Mouse (Mus musculus): ENCODE measurements around the gene Bod1l.

Bod1l gene

GRCm38 (mm10) chr5:41844147-41844529 is at the start of gene Bod1l:
Bod1l (minus strand) TSS chr5:41844315.
- DNase-seq (ENCODE audit: extremely low read depth, low read depth) = peak; percentile 95

DNA sequence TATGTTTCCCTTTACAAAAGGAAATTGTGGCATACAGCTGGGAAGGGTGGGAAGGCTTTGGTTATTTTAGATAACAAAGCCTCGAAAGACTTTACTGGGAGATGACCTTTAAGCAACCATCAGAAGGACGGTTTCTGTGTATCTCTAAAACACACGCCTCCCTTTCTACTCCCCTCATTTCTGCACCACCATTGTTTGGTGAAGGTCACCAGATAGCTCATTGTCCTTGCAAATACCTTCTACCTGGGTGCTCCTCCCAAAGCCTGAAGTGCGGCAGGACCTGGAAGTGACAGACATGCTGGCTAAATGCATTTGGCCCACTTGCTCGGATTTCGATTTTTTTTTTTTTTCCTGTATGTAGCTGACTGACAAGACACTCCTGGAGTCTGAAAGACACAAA is 49.2 kb upstream of the Bod1l start:
- peak; percentile 11 for DNase-seq (ENCODE audit: extremely low read depth, low read depth)

DNA sequence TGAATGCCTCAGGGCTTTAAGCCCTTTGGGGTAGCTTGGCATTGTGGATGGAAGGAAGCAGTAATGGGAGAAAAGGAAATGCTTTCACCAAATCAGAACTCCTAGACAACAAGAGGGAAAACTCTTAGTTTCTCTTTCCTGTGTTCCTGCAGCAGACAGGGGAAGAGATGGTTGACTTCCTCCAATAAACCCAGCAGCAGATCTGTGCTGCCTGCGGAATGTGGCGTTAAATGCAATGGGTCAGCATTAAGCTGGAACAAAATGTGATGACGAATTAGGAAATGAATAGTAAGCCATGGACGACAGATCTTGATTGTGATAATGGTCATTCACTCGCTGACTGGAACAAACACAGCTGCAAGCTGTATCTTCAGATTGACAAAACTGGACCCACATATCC is 46.8 kb upstream of the Bod1l start:
- DNase-seq (ENCODE audit: extremely low read depth, low read depth) = no peak

- DNase-seq (ENCODE audit: extremely low read depth, low read depth) = no peak
Measured at GRCm38 (mm10) chr5:41889245-41889849, 45.2 kb upstream of the Bod1l start.

- DNase-seq (ENCODE audit: extremely low read depth, low read depth) = no peak
Measured at GRCm38 (mm10) chr5:41888834-41889233, 44.7 kb upstream of the Bod1l start.

- peak; percentile 45 for DNase-seq (ENCODE audit: extremely low read depth, low read depth)
Measured at GRCm38 (mm10) chr5:41887738-41888137, 43.6 kb upstream of the Bod1l start.

DNA sequence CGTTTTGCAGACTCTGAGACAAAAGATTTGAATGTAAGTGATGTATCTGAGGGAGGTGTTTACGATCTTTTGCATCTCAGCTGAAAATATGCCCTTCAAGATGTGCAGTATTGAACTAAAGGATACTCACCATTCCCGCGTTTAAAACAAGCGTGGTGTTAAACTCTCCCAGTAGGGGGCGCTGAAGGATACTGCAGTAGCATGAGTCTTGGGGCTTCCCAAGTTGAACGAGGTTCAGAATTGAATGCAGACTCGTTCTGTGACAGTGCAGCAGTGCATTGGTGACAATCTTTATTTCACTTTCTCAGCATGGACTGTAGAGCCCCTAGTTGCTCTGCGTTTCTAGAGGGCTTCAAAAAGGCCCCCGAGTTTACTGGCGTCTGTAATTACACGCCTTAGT is 40.4 kb upstream of the Bod1l start:
- DNase-seq (ENCODE audit: extremely low read depth, low read depth) = peak; percentile 56

DNA sequence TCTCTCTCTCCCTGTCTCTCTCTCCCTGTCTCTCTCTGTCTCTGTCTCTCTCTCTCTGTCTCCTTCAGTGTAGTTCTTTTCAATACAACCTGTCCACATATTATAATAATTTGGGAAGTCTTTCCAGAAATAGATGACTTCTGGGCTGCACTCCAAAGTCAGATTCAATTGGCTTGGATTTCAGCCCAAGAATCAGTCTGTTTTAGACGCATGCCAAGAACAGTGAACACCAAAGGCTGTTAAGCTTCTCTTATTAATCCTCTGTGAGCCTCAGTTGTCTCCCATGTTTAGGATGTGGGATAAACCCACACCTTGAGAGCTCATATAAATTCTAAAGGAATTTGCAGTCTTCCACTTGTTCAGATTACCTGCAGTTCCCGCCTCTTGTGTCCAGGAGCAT is 27.0 kb upstream of the Bod1l start:
- no peak for DNase-seq (ENCODE audit: extremely low read depth, low read depth)

DNA sequence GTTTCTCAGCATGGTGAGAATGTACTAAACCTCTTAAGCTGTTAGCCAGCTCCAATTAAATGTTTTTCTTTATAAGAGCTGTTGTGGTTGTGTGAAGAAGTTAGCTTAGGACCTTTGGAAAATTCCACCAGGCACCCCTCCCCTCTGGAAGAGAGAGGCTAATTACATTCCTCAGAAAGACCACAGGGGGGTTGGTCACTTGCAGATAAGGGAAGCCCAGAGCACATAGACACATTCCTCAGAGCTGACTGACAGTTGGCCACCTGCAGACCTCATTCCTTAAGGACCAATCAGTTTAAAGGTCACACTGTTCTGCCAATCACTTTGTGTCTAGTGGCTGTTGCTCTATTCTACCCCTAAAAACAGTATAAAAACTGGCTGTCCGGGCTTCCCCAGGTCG is 11.7 kb upstream of the Bod1l start:
- no peak for DNase-seq (ENCODE audit: extremely low read depth, low read depth)

- DNase-seq (ENCODE audit: extremely low read depth, low read depth) = no peak
Measured at GRCm38 (mm10) chr5:41845558-41845937, 1.4 kb upstream of the Bod1l start.

- DNase-seq (ENCODE audit: extremely low read depth, low read depth) = peak; percentile 61
Measured at GRCm38 (mm10) chr5:41844820-41845557, 874 bp upstream of the Bod1l start.

DNA sequence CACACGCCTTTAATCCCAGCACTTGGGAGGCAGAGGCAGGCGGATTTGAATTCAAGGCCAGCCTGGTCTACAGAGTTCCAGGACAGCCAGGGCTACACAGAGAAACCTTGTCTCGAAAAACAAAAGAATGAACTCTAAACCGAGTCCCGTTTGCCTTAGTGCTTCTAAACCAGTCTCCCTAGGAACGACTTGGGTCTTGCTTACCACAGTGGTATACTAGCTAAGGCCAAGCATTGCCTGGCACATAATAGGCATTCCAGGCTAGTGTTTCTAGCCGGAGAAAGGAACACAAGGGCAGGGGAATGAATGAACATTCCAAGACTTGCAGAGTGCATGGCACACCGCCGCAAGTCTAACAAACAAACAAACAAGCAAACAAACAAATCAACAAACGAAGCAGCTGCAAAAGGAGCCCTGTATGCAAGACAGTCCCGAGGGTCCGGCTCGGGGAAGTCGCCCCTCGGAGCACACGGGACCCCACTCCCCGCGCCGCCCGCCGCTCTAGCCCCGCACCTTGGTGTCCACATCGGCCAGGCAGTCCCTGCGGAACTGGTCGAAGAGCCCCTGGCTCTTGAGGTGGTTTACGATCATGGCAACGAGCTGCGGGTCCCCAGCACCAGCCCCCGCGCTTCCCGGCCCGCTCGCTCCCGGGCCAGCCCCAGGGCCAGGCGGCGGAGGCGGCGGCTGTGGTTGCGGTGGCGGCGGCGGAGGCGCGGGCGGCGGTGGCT is 532 bp downstream of the Bod1l start:
- no peak for DNase-seq (ENCODE audit: extremely low read depth, low read depth)

- DNase-seq (ENCODE audit: extremely low read depth, low read depth) = peak; percentile 67
Measured at GRCm38 (mm10) chr5:41842681-41843080, 1.4 kb downstream of the Bod1l start.

- DNase-seq (ENCODE audit: extremely low read depth, low read depth) = no peak
Measured at GRCm38 (mm10) chr5:41841735-41842134, 2.4 kb downstream of the Bod1l start.

DNA sequence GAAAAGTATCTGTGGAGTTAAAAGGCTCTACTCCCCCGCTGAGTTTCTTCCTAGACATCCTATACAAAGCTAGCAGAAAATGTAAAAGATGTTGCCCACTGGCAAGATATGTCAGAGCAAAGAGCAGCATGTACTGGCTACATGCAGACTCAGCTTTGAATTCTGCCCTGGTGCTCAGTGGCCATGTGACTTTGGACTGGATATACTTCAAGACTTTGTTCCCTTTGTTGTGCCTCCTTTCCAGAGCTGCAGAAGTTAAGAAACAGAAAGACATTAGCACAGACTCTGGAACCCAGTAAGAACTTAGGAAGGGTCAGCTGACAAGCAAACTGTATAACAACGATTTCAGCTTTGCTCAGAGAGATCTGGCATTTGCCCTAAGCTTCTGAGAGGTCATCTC is 14.0 kb downstream of the Bod1l start:
- no peak for DNase-seq (ENCODE audit: extremely low read depth, low read depth)

DNA sequence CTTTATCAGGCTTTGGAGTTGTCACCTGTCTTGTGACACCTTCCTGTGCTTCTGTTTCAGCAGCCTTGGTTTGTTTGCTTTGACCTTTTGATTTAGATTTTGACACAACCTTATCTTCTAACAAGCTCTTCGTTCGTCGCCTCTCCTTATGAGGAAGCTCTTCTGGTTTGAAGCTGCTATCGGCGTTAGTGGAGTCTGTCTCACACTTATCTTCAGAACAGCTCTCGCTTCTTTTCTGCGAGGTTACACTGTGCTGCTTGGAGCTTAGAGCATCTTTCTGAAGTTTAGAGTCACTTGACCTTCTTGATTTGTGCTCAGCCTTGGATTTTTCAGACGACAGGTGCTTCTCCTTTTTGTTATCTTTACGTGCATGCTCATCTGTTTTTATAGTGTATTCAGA is 23.0 kb downstream of the Bod1l start:
- peak; percentile 49 for DNase-seq (ENCODE audit: extremely low read depth, low read depth)

DNA sequence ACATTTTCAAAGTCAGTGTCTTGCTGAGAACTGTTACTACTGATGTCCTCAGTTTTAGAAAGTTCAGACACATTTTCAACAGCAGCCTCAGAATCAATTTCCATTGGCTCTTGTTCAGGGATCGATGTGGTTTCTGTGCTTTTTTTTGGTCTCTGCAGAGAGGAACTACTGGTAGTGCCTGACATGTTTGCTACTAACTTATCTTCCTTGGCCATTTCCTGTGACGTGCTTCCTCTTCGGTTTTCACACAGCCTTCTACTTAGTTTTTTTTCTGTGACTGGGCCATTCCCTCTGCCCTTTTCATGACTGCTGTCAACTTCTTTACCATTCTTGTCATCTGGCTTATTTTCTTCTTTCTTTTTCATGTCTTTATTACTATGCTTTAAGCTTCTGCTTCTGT is 23.6 kb downstream of the Bod1l start:
- DNase-seq (ENCODE audit: extremely low read depth, low read depth) = peak; percentile 46

DNA sequence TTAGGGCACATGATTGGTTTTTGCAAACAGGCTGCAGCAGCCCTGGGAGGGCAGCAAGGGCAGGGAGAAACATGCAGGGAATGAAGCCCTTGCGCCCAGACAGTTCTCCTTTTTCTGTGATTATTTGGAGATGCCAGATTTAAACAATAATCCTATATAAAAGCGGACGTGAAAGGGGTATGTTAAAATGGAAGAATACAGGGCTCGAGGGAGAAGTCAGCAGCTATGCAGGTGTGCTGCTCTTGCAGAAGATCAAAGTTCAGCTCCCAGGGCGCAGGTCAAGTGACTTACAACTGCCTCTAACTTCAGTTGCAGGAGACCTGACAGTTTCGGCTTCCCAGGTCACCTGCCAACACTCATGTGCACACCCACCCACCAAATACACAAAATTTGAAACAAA is 31.6 kb downstream of the Bod1l start:
- DNase-seq (ENCODE audit: extremely low read depth, low read depth) = no peak

DNA sequence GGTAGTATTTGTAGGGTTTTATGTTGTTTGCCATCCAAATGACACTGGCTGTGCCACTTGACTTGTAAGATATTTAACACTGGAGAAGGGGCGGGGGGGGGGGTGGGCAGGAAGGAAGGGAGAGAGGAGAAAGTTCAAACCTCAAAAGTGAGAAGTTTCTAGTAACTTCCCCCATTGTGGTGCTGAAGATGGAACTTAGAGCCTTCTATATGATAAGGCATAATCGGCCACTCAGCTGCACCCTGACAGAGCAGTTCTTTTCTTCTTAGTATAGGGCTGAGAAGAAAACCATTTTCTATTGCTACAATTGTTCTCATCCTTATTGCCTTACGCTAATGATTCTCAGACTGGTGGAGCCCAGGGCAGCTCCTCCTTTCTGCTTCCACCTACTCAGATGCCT is 32.8 kb downstream of the Bod1l start:
- DNase-seq (ENCODE audit: extremely low read depth, low read depth) = peak; percentile 48

DNA sequence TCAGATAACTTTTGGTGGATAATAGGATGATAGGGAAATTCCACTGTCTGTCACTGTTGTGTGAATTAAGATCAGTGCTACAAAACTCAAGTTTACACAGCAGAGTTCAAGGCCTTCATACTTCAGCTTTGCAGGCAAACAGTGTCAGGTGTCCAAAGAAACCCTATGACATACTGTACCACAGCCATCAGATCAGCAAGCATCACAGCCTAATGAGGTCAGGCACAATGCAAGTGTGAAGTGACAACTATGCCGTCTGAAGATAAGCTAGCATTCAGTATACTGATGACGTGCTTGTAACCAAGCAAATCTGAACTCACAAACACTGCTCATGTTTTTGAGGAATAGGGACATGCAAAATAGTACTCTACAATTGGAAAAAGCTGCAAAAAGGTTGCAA is 36.7 kb downstream of the Bod1l start:
- DNase-seq (ENCODE audit: extremely low read depth, low read depth) = no peak

DNA sequence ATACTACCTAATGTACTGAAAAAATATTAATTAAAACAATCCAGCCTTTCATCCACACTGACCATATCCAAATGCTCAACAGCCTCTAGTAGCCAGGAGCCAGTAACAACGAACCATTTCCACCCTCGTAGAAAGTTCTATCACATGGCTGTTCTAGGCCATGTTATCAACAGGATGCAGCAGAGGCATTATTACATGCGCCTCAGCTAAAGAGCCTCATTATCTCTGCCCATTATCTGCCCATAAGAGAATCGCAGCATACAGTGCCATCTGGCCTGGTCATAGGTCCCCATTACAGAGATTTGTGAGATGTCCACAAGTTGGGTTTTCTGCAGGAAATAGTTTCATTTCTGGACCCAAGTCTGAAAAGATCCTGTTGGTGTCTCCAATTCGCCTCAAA is 37.9 kb downstream of the Bod1l start:
- peak; percentile 38 for DNase-seq (ENCODE audit: extremely low read depth, low read depth)

DNA sequence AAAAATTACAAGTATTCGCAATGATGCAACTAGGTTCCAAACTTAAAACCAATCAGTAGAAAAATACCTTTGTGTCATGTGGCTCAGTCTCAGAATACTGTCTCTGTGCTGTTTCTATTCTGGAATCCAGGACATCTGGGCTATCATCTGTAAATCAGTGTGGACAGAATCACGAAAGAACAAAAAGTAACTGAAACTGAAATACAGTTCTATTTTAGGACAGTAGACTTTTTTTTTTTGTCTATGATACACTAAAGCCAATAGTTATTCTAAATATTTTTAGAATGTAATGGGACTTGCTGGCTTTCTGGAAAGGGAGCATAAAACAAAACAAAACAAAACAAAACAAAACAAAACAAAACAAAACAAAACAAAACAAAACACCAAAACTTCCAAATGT is 39.0 kb downstream of the Bod1l start:
- no peak for DNase-seq (ENCODE audit: extremely low read depth, low read depth)

DNA sequence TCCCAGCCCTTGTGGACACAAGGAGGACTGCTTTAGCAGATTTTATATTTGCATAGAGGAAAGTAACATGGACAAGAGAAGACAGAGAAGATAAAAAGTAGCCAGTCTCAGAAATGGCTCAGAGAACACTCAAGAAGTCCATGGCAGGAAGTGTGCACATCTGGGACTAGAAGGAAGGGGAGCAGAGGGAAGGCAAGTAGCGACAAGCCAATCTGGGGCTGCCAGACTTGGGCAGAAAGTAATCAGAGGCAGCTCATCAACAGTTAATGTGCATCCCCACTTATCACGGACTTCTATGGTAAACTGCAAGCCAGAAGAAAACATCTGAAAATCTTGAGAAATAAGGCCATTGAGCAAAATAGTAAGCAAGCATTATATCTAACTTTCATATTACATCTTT is 39.5 kb downstream of the Bod1l start:
- DNase-seq (ENCODE audit: extremely low read depth, low read depth) = no peak

Measured in MEL-GATA-1-ER (cell line).